Mouse (Mus musculus) gastrocnemius, adult 18-20 months (tissue): Measurements from ENCODE around the gene Dph5. TPM values are rescaled to one million over a fixed set of nuclear protein-coding genes. Genes with fewer than 3 reads are reported as not detected.

Experiments
- DNase-seq: peaks from one replicate; pipeline ENCODE4 v3.0.0; 2021; ENCODE audit warnings: low spot score
- microRNA-seq: library from miRNA; unstranded; fragments of <30 nt; microRNA quantifications from one replicate; pipeline ENCODE4 v1.2.0, GENCODE M21; 2021
- total RNA-seq, 2 experiments: library from RNA; stranded (reverse); gene quantifications; 2 replicates each; pipeline ENCODE4 v1.2.3; 2021

Gene Dph5
- total RNA-seq, 2 experiments from 2014 or later = 4.5 to 5.5 TPM

DNA sequence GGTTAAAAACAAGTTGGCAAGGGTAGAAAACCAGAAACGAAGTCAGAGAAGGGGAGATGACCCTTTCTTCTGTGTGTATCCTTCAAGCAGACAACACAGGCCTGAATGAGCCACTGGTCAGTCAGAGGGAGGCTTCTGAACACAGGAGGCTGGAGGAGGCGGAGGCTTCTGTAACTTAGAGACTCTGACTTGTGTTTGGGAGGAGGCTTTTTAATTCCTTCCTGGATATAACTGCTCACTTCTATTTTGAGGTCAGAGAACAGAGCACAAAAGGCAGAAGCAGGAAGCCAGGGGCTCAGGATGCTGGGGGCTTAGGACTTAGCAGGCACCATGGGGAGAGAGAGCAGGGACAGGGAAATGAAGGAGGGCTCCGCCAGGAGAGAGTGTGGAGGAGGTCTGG, 63.6 kb downstream of the Dph5 start:
- no peak for DNase-seq

- DNase-seq = no peak
Observed at GRCm38 (mm10) chr3:115952356-115952755, 64.7 kb downstream of the Dph5 start.

- DNase-seq = no peak
Observed at GRCm38 (mm10) chr3:115953088-115953487, 65.5 kb downstream of the Dph5 start.

- DNase-seq = no peak
Observed at GRCm38 (mm10) chr3:115957223-115957622, 69.6 kb downstream of the Dph5 start.

GRCm38 (mm10) chr3:115961311-115962027, 73.8 kb downstream of the Dph5 start:
- no peak for DNase-seq

DNA sequence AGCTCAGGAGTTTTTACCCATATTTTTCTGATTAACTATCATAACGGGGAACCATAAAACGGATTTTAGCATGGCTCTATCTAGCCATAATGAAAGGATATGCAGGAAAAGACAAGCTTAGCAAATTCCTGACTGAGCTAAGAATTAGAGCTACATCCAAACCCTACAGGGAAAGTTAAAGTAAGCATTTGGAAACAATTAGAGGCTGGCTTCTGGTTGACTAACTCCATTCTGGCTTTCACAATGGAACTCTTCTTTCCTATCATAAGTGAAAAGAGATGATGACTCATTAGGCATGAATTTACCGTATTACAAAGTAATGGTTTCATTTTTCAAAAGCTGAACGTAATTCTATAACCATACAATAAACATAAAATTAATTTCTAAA, 74.4 kb downstream of the Dph5 start:
- DNase-seq = no peak

- DNase-seq = no peak
Observed at GRCm38 (mm10) chr3:115963597-115963996, 76.0 kb downstream of the Dph5 start.

DNA sequence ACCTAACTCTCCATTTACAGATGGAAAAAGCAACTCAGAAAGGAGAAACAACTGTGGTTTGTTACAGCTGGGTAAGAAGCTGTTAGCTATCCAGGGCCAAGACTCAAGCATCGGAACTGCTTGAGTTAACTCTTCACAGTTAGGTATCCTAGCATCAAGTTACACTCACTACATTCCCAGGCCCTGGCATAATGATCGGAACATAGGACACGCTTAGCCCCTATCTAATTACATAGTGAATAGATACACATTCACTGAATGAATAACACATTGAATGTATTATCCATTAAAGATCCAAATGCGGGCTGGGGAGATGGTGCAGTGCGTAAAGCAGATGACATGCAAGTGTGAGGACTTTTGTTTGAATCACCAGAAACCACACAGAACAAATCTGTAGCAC, 76.4 kb downstream of the Dph5 start:
- DNase-seq = no peak

DNA sequence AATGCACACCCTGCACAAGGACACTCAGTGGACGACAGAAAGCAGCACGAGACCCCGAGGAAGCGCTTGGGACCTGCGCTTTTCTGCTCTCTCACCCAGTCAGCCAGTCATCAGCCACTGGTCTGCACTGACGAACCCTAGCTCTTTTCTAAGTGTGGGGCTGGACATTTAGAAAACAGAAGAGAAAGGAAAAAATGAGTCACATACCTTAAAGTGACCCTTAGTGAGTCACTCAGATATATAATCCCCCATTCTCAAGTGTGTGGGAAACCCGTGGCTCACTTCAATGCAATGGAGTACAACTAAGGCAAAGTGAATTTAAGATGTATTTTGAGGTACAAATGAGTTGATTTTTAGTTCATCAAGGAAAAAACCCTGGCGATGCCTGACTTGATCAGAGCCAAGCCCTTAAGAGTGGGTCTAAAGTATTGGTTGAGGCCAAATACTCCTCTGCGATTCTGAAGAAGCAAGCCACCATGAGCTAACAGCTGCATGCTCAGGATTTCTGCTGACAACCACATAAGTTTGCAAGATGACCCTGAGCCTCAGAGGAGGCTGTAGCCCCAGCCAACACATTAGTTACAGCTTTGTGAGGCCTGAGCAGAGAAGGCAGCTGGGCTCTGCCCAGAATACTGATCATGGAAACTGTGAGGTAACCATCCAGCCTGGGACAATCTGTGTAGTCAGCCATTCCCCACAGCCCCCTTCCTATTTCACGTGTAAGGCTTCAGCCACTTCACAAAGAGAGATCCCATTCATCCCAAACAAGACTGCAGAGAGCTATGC, 81.3 kb downstream of the Dph5 start:
- DNase-seq = peak; percentile 69

- no peak for DNase-seq
Observed at GRCm38 (mm10) chr3:115971045-115971785, 83.6 kb downstream of the Dph5 start.

DNA sequence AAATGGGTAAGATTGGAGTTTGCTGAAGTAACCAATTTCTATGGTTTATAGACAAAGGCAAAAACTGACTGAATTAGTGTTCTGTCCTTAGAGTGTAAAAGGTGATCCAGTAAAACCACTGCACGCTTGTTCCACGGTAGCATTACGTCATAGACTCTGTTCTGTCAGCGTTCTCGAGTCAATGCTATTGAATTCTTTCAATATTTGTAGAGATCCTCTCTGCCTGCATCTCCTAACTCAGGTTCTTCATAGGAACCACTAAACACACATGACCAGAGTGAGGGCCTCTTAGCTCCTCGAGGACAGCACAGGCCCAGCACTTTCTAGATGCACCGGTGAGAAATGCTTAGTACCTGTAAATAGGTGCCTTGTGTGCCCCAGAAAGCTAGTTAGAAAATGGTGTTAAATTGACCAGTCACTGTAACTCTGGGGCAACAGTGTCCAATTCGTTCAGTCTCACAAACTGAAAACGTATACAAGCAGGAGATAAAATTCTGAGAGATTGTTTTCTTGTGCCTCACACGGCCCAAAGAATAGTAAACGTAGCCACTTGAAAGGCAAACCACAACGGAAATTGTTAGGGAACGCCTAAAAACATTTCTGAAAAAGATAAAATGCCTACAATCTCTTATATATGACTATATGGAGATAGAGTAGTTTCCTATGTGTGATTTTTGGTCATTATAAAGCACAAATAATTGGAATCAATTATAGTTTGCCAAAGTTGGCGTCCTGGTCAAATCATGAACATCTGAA, 84.4 kb downstream of the Dph5 start:
- DNase-seq = no peak

- DNase-seq = no peak
Observed at GRCm38 (mm10) chr3:115974228-115974627, 86.6 kb downstream of the Dph5 start.

DNA sequence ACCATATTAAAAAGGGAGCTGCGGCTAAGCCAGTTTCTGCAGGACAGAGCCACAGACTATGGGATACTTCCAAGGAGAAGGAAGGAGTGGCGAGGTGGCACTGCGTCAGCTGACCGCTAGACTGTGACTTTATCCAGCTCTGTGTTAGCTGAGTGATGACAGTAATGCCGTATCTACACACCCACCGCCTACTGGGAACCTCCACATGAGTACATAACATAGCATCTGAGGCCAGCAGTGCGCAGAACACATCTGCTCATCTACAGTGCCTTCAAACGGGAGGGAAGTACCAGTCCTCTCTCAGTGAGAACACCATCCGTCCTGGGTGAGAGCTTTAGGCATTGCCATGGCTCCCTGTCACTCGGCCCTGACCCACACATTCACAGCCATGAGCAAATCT, 87.4 kb downstream of the Dph5 start:
- DNase-seq = no peak

- DNase-seq = no peak
Observed at GRCm38 (mm10) chr3:115979000-115979399, 91.4 kb downstream of the Dph5 start.

- no peak for DNase-seq
Observed at GRCm38 (mm10) chr3:115983217-115983616, 95.6 kb downstream of the Dph5 start.

Small RNA genes within 50 kb of the gene (microRNA-seq; reads per million reads assigned to microRNA genes)
- not detected for gene Mir669n

Other genes with a start within 250 kb of the Dph5 start
- 10 to 100 TPM; 17.9 to 24.8 TPM for gene S1pr1, start 172.8 kb upstream of the Dph5 start, total RNA-seq
- 1 to 10 TPM; 3.6 to 6.3 TPM for gene Slc30a7, start 119.6 kb downstream of the Dph5 start, total RNA-seq
- 10 to 100 TPM; 10.5 to 10.7 TPM for gene Extl2, start 119.6 kb downstream of the Dph5 start, total RNA-seq
- gene Vcam1, start 241.9 kb downstream of the Dph5 start, total RNA-seq = 1 to 10 TPM; 1.7 to 3.1 TPM